ENCODE assay signal across 12 mouse cellular contexts in the genomic region with DNA sequence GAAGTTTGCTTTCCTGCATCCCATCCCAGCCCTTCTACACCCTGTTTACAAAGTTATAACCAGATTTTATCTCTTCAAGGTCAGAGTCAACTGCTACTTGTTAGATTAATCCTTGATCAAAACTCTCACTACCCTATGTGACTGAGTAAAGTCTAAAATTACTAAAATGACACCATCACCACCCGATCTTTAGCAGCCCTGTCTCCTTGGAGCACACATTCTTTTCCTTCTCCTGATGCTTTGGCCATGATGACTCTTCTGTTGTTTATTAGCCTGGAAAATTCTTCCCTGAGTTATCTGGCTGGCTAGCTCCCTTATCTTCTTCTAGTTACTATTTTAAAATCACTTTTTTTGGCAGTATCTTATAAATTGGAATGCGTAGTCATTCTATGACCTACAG.
"Had no signal": no experiment of that assay in that cellular context is flagged by ENCODE, and none has a peak within 500 bp of the region (broad histone marks: within the 10 kb centered on the region; RNA-seq: fewer than 3 reads in every experiment).

No protein-coding gene starts in this region.

- H3K9ac ChIP-seq: liver, embryonic 15.5 days; midbrain, embryonic 13.5 days; stomach, embryonic 15.5 days had no signal

- ATAC-seq: lung, postnatal 0 days; midbrain, embryonic 13.5 days had no signal

- H3K4me1 ChIP-seq: liver, embryonic 15.5 days had no signal

- H3K27me3 ChIP-seq: liver, embryonic 15.5 days; midbrain, embryonic 13.5 days; stomach, embryonic 15.5 days had no signal

- H3K36me3 ChIP-seq: limb, embryonic 10.5 days; liver, embryonic 15.5 days; midbrain, embryonic 13.5 days; stomach, embryonic 15.5 days had no signal

- H3K4me3 ChIP-seq: limb, embryonic 10.5 days; liver, embryonic 15.5 days; midbrain, embryonic 13.5 days; stomach, embryonic 15.5 days had no signal

- H3K4me2 ChIP-seq: liver, embryonic 11.5 days; liver, embryonic 15.5 days; midbrain, embryonic 13.5 days; stomach, embryonic 15.5 days had no signal

- DNase-seq: kidney, postnatal 14 days; lung, adult 2 months; lung, postnatal 36 days; right cerebral cortex, postnatal 14 days; thymus, adult 2 months; thymus, postnatal 25 days had no signal

- H3K27ac ChIP-seq: limb, embryonic 10.5 days; liver, embryonic 15.5 days; midbrain, embryonic 13.5 days; stomach, embryonic 15.5 days had no signal

- H3K9me3 ChIP-seq: limb, embryonic 10.5 days; liver, embryonic 15.5 days; midbrain, embryonic 13.5 days; stomach, embryonic 15.5 days had no signal
